Mouse (Mus musculus) cerebellum, adult 8-10 months (tissue): ENCODE measurements around the gene Flt1.

ENCODE experiments used
- DNase-seq: peaks from one replicate; pipeline ENCODE4 v3.0.0; 2022

Gene Flt1

DNA sequence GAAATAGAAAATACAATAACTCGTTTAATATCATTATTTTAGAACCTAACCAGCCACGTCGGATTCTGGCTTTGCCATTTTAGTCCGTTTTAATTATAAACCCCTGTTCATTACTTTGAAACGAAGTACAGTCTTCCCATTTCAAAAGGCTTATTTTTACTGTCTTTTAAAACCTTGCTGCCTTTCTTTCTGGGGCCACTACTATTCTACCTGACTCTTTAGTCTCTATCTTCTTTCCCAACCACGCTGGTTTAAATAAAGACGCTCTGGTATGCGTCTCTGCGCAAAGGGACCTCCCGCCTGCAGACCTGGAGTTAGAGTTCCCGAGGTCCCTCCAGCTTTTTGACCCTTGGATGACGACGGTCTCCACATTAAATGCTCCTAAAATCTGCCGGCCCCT is 1.4 kb downstream of the Flt1 start:
- DNase-seq: no peak

DNA sequence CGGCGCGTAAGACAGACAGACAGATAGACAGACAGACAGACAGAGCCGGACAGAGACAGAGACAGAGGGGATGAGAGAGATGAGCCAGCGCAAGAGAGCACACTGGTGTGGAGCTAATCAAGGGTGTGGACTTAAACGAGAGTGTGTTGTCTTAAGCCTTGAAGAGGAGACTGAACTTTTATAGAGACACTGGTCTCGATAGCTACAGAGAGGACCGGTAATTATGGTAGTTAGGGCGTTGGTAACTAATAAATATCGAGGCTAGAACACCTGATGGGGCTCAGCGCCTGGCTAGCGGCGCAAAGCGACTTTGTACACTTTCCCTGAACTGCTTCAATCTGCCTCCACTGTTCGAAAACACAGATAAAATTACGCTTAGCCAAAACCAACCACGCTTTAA is 2.0 kb downstream of the Flt1 start:
- DNase-seq: no peak

DNA sequence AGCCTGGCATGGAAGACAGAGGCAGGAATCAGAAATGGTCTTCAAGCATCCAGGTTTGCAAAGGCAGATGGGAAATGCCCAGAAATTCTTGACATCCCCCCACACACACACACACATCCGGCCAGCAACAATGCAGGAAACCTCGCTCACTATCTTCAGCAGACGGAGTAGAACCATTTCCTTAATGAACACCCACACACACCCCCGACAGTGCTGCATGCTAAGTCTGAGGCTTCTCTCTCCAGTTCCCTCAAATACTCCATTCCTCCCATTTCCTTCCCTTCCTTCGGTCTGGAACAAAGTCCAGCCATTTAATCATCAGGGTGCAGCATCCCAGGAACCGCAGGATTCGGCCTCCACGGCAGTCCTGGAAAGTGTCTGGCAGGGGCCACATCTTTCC is 4.4 kb downstream of the Flt1 start:
- DNase-seq: no peak

GRCm38 (mm10) chr5:147718335-147718734 is 7.5 kb downstream of the Flt1 start:
- no peak for DNase-seq

DNA sequence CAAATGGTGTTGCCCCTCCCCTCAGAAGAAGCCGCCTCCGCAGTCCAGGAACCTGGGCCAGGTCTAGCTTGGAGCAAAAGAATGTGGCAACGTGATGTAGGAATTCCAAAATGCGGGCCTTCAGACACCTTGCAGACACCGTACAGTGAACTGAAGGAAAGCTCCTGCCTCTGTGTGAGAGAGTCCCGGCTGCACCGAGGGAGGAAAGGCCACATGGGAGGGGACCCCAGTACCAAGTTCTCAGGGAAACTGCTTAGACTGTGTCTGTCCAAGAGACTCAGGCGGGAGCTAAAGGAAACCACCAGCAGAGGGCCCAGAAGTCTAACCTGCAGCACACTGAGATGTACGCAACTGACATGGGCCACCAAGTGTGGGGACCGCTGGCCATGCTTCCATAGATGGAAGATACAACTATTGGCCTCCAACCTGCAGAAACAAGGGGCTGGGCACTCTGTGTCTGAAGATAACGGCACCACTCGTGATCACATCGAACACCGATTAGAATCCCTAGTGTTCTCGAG is 9.1 kb downstream of the Flt1 start:
- no peak for DNase-seq

- DNase-seq: no peak
Measured at GRCm38 (mm10) chr5:147716276-147716675, 9.5 kb downstream of the Flt1 start.

- DNase-seq: no peak
Measured at GRCm38 (mm10) chr5:147715391-147715790, 10.4 kb downstream of the Flt1 start.

GRCm38 (mm10) chr5:147708500-147708899 is 17.3 kb downstream of the Flt1 start:
- no peak for DNase-seq

GRCm38 (mm10) chr5:147707479-147707878 is 18.3 kb downstream of the Flt1 start:
- no peak for DNase-seq

DNA sequence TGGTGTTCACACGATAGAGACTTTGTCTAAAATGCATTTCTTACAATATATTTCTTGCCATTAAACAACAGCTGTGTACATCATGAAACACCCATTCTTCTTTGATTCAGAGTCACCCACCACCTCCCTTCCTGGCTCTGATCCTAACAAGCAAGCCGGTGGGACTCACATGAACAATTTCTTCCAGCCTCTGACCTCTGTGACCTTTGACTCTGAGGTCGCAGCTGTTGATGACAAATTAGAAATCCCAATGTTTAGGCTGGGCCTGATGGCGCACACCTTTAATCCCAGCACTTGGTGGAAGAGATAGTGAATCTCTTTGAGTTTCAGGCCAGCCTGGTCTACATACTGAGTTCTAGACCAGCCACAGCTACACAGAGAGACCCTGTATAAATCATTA is 20.9 kb downstream of the Flt1 start:
- no peak for DNase-seq

GRCm38 (mm10) chr5:147702423-147702822 is 23.4 kb downstream of the Flt1 start:
- DNase-seq: no peak

GRCm38 (mm10) chr5:147701024-147701423 is 24.8 kb downstream of the Flt1 start:
- no peak for DNase-seq

GRCm38 (mm10) chr5:147698044-147698443 is 27.8 kb downstream of the Flt1 start:
- DNase-seq: no peak

GRCm38 (mm10) chr5:147697165-147697564 is 28.6 kb downstream of the Flt1 start:
- no peak for DNase-seq

DNA sequence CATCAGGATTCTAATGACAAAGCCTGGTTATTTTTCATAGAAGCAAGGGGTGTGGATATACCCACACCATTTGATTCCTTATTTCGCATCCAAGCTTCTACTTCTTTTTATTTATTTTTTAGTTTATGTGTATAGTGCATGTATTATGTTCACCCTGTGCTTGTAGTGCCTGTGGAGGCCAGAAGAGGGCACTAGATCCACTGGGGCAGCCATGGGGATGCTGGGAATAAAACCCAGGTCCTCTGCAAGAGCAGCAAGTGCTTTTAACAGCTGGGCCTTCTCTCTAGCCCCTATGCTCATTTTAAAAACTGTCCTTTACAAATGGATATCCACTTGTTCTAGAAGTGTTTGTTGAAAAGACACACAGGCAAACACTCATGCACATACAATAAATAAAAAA is 33.2 kb downstream of the Flt1 start:
- DNase-seq: no peak

GRCm38 (mm10) chr5:147683707-147684323 is 42.0 kb downstream of the Flt1 start:
- no peak for DNase-seq

DNA sequence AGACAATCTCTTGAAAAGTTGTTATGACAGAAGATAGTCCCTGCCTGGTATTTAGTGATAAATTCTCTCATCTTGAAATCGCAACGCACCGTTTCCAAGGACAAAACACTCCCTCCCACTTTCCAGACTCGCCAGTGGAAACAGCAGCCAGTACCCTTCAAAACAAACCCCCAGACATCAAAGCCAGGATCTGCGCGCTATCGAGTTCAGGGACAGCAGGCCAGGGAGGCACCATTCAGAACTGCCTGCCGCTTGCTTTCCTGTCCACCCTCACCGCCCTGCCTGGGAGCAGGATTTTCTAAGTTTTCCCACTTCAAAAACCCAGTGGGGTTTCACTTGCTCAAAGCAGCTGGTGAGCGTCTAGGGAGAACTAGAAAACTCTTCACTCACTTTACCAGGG is 44.6 kb downstream of the Flt1 start:
- DNase-seq: no peak

DNA sequence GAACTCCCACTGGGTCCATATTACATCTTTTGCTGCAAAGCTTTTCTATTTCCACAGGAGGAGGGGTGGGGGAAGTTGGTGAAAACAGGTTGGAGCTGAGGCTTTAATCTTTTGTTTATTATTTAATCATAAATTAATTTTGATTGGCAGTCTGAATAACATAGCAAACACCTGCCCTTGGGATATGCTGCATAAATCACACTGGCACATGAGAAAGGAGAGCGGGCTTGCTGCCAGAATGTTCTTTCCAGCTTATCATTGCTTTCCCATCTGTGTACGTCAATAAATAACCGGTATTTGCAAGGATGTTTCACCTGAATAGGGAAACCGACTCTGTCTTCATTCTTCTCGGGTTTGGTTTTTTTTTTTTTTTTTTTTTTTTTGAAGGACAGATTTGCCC is 45.1 kb downstream of the Flt1 start:
- no peak for DNase-seq

- DNase-seq: no peak
Measured at GRCm38 (mm10) chr5:147679316-147679715, 46.5 kb downstream of the Flt1 start.

- no peak for DNase-seq
Measured at GRCm38 (mm10) chr5:147675791-147676190, 50.0 kb downstream of the Flt1 start.

DNA sequence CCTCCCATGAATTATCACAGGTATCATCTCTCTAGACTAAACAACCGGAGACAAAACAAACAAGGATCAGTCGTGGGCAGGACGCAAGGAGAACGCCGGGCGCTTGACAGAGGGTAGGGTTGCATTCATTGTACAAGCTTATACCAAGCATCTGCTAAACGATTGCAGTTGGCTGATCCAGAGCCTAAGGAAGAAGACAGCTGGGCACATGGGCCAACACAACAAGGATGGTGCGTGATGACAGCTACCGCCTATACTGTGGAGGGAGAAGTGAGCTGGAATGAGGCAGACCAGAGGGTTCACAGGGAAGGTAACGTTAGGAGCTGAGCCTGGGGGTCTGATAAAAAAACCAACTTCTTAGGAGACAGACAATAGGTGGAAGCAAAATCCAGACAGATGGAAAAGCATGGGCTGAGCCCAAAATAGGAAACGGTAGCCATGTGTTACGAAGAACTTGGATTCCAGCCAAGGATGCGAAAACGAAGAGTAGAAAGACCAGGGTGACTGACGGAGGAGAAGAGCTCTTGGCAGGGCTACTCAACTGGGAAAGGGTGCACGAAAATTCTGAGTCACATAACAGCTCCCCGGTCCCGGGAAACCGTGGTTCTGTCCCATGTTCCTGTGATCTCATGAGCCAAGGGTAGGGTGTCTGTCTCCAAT is 53.9 kb downstream of the Flt1 start:
- DNase-seq: no peak

- DNase-seq: no peak
Measured at GRCm38 (mm10) chr5:147668637-147669344, 57.0 kb downstream of the Flt1 start.

DNA sequence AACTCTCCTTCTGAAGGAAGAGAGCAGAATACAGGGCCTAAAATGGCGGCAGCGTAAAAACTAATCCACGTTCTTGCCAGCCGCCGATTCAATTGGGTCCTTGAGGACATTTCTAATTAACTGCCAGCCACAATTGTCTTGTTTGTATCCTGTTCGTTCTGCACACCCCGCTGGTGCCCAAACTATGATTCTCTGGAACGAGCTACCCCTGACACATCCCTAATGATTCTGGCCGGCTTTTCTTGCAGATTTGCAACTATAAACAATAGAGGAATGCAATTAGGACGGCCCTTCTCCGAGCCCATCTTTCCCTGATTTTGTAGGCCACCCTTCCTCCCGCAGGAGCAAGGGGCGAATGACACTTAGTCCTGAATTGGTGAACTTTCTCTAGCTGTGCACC is 59.9 kb downstream of the Flt1 start:
- DNase-seq: no peak

GRCm38 (mm10) chr5:147665381-147665780 is 60.4 kb downstream of the Flt1 start:
- no peak for DNase-seq
